Mouse (Mus musculus) kidney, adult 2 months (tissue): ENCODE data around the gene Nanos2. TPM values are rescaled to one million over a fixed set of nuclear protein-coding genes. Genes with fewer than 3 reads are reported as not detected.

Source experiments
- DNase-seq: peaks from one replicate; pipeline ENCODE4 v3.0.0; 2021
- H3K27ac ChIP-seq: fragments of 200-500 bp; 2 replicates; pipeline ENCODE4 v1.5.1; 2012; ENCODE audit warnings: low read depth, low read length, control low read depth, inconsistent platforms; ENCODE audit not compliant: insufficient read depth
- H3K27me3 ChIP-seq: fragments of 200-500 bp; replicated peaks from 2 replicates; pipeline ENCODE4 v1.6.1; 2012; ENCODE audit warnings: mild to moderate bottlenecking, moderate library complexity, low read length, inconsistent platforms; ENCODE audit not compliant: control insufficient read depth, insufficient read depth
- H3K36me3 ChIP-seq: fragments of 200-500 bp; 2 replicates; pipeline ENCODE4 v1.6.1; 2012; ENCODE audit warnings: mild to moderate bottlenecking, moderate library complexity, low read length, inconsistent platforms; ENCODE audit not compliant: control insufficient read depth, insufficient read depth
- H3K4me1 ChIP-seq: fragments of 200-500 bp; 2 replicates; pipeline ENCODE4 v1.6.1; 2011; ENCODE audit warnings: low read length; ENCODE audit not compliant: control insufficient read depth, insufficient read depth
- H3K4me3 ChIP-seq: fragments of 200-500 bp; 2 replicates; pipeline ENCODE4 v1.5.1; 2011; ENCODE audit warnings: mild to moderate bottlenecking, low read depth, low read length, control low read depth; ENCODE audit not compliant: insufficient read depth
- CTCF ChIP-seq: fragments of 200-500 bp; conservative IDR thresholded peaks from 2 replicates; pipeline ENCODE4 v1.5.1; 2011; ENCODE audit warnings: low read depth, mild to moderate bottlenecking, control low read depth, low read length, moderate library complexity, mixed read lengths; ENCODE audit not compliant: insufficient read depth, insufficient read length
- POLR2A ChIP-seq: fragments of 200-500 bp; IDR thresholded peaks from one replicate; pipeline ENCODE4 v1.6.1; 2011; ENCODE audit warnings: low read depth, low read length, control low read depth
- WGBS: fragments of 180-500 bp; shearing (Covaris S2); methylation state at CpG from one replicate; pipeline ENCODE4 v1.1.7; 2018; 5-methylcytosine and 5-hydroxymethylcytosine counted together
- polyA plus RNA-seq: library from polyadenylated mRNA; depleted of rRNA; stranded (reverse); fragments of >200 nt; gene quantifications from 2 replicates; pipeline ENCODE4 v1.2.3, GENCODE M21; 2012

Gene Nanos2
- polyA plus RNA-seq, 1 experiment: not detected

DNA sequence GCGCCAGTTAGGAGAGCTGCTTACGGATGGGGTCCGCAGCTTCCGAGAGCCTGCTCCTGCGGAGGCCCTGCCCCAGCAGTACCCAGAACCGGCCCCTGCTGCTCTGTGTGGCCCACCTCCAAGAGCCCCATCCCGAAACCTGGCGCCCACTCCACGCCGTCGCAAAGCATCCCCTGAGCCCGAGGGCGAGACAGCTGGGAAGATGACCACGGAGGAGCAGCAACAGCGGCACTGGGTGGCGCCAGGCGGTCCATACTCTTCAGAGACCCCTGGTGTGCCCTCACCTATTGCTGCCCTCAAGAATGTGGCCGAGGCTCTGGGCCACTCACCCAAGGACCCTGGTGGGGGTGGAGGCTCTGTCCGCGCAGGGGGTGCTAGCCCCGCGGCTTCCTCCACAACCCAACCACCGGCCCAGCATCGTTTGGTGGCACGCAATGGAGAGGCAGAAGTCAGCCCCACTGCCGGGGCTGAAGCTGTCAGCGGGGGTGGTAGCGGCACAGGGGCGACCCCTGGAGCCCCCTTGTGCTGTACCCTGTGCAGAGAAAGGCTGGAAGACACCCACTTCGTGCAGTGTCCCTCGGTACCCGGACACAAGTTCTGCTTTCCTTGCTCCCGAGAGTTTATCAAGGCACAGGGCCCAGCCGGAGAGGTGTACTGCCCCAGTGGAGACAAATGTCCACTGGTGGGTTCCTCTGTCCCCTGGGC, 18.4 kb downstream of the Nanos2 start:
- Histone ChIP-seq H3K27ac (no peak overlapping the region), H3K4me1 (peaks cover 20% of the 10 kb centered on the region)

DNA sequence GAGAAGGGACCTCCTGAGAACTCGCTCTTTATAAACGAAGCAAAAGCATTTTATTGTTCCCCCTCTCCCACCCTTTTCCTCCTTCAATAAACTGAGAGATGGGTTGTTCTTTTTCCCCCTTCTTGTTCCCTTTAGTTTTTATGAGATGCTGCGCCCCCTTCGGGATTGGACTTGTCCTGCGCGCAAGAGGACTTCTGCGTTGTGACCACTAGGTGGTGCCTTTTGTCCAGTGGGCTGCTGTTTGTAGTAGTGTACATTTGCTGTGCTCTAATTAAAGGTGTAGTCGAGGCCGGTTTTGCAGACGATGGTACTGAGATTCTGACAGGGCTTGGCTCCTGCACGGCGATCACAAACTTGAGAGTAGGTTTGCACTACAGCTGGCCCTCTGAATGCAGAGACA, 19.3 kb downstream of the Nanos2 start:
- Histone ChIP-seq H3K36me3 (no peaks in the 10 kb centered on the region; the same call in 1 of the 2 replicates), H3K27ac (no peak overlapping the region), H3K4me1 (peaks cover 20% of the 10 kb centered on the region), H3K4me3 (no peak overlapping the region), H3K27me3 (no peaks in the 10 kb centered on the region)
- WGBS: 5% methylated on average over 12 of the region's 12 CpGs
- DNase-seq: peak; percentile 92
- TF ChIP-seq POLR2A (no peak), CTCF (peak; percentile 99)

More for the DNA sequence above, 18.4 kb downstream of the Nanos2 start:
- Histone ChIP-seq H3K4me3 (no peak overlapping the region), H3K27me3 (no peaks in the 10 kb centered on the region), H3K36me3 (no peaks in the 10 kb centered on the region; the same call in 1 of the 2 replicates)
- no peak for TF ChIP-seq CTCF
- no peak for TF ChIP-seq POLR2A
- DNase-seq: no peak
- WGBS: 80% methylated on average over 34 of the region's 34 CpGs

- no peak overlapping the region for H3K27ac ChIP-seq
- TF ChIP-seq CTCF: no peak
- peak; percentile 4 for TF ChIP-seq POLR2A
- H3K4me1 ChIP-seq: peaks cover 20% of the 10 kb centered on the region
- no peaks in the 10 kb centered on the region for H3K27me3 ChIP-seq
- WGBS: 41% methylated on average over 13 of the region's 13 CpGs
- no peak overlapping the region for H3K4me3 ChIP-seq
- no peaks in the 10 kb centered on the region; the same call in 1 of the 2 replicates for H3K36me3 ChIP-seq
- DNase-seq: peak; percentile 36
These were observed 20.1 kb downstream of the Nanos2 start for GRCm38 (mm10) chr7:19007026-19007977.

DNA sequence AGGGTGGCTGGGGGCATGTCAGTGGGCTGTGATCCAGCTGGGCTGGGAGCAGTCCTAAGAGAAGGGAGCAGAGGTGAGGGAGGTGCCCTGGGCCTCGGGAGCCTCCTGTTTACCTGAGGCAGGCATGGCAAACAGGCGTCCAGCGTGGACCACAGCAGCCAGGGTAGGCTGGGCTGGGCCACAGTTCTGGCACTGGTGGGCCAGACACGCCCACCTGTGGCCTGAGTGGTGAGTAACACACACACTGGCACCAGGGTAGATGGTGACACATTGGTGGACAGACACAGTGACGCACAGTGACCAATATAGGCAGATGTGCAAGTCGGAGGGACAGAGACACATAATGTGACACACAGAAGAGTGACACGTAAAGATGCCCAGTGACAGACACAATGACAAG, 23.4 kb downstream of the Nanos2 start:
- H3K4me1 ChIP-seq: peaks cover 14% of the 10 kb centered on the region
- WGBS: 80% methylated on average over 7 of the region's 7 CpGs
- TF ChIP-seq CTCF: no peak
- TF ChIP-seq POLR2A: no peak
- no peak overlapping the region for H3K4me3 ChIP-seq
- H3K27me3 ChIP-seq: no peaks in the 10 kb centered on the region
- no peak overlapping the region for H3K27ac ChIP-seq
- no peaks in the 10 kb centered on the region; the same call in 1 of the 2 replicates for H3K36me3 ChIP-seq
- no peak for DNase-seq

DNA sequence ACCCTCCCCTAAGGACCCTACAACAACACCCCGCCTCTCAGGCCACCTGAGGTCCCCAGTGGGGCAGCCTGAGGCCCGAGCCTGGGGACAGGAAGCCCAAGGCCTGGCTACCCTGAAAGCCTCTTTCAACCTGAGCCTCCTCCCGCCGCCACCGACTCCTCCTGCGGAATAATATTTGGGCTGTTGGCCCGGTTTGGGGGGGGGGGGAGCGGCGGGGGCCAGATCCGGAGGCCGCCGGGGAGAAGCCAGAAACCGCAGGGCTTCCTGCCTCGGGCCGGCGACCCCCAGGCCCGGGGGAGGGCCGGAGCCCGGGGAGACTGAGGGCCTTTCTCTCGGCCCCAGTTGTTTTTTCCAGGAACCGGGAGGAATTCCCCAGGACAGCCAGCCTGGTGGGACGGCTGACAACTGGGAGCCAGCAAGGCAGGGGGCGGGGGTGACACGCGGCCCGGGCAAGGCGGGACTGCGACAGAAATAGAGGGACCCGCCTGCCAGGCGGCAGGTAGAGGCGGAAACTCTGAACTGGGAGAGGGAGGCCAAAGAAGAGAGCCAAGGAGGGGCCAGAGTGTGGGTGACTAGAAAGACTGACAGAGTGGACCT, 24.9 kb downstream of the Nanos2 start:
- 2% methylated on average over 26 of the region's 31 CpGs for WGBS
- no peaks in the 10 kb centered on the region for H3K36me3 ChIP-seq
- peak overlapping the region; percentile 43 for H3K4me3 ChIP-seq
- peak overlapping the region; percentile 26; the same call in 1 of the 2 replicates for H3K27ac ChIP-seq
- H3K4me1 ChIP-seq: peaks cover 8% of the 10 kb centered on the region; the same call in 1 of the 2 replicates
- H3K27me3 ChIP-seq: no peaks in the 10 kb centered on the region
- TF ChIP-seq CTCF (no peak), POLR2A (no peak)
- DNase-seq: peak; percentile 45

GRCm38 (mm10) chr7:19012882-19013281, 25.7 kb downstream of the Nanos2 start:
- 54% methylated on average over 2 of the region's 2 CpGs for WGBS
- no peak for DNase-seq
- no peaks in the 10 kb centered on the region for H3K27me3 ChIP-seq
- H3K4me1 ChIP-seq: 0 out of 2 replicates have a peak, but pooled peaks cover under 1% of the 10 kb centered on the region
- no peak overlapping the region for H3K27ac ChIP-seq
- no peaks in the 10 kb centered on the region for H3K36me3 ChIP-seq
- H3K4me3 ChIP-seq: no peak overlapping the region
- TF ChIP-seq POLR2A (no peak), CTCF (no peak)
